Mouse (Mus musculus) midbrain, embryonic 12.5 days (tissue): ENCODE measurements around the gene Dok4. TPM values are rescaled to one million over a fixed set of nuclear protein-coding genes. Genes with fewer than 3 reads are reported as not detected.

Experiments
- ATAC-seq: fragments of 200-750 bp; cut with Nextera tagmentation; 2 replicates; pipeline ENCODE4 v1.8.0; 2017; ENCODE audit warnings: low read depth, moderate TSS enrichment, moderate library complexity; ENCODE audit not compliant: low FRiP score
- H3K27ac ChIP-seq: fragments of 300-500 bp; sonication (generic); replicated peaks from 2 replicates; pipeline ENCODE4 v1.5.1; 2016; ENCODE audit warnings: mild to moderate bottlenecking
- H3K27me3 ChIP-seq: fragments of 300-500 bp; sonication (generic); 2 replicates; pipeline ENCODE4 v1.6.1; 2016; ENCODE audit warnings: mild to moderate bottlenecking
- H3K36me3 ChIP-seq: fragments of 300-500 bp; sonication (generic); 2 replicates; pipeline ENCODE4 v1.6.1; 2016
- H3K4me1 ChIP-seq: fragments of 300-500 bp; sonication (generic); 2 replicates; pipeline ENCODE4 v1.6.1; 2016
- H3K4me2 ChIP-seq: fragments of 300-500 bp; sonication (generic); replicated peaks from 2 replicates; pipeline ENCODE4 v1.6.1; 2016; ENCODE audit warnings: mild to moderate bottlenecking, moderate library complexity
- H3K4me3 ChIP-seq: fragments of 300-500 bp; sonication (generic); 2 replicates; pipeline ENCODE4 v1.5.1; 2016; ENCODE audit warnings: mild to moderate bottlenecking
- H3K9ac ChIP-seq: fragments of 300-500 bp; sonication (generic); replicated peaks from 2 replicates; pipeline ENCODE4 v1.6.1; 2016; ENCODE audit warnings: mild to moderate bottlenecking, moderate library complexity
- H3K9me3 ChIP-seq: fragments of 300-500 bp; sonication (generic); 2 replicates; pipeline ENCODE4 v1.6.1; 2016; ENCODE audit warnings: mild to moderate bottlenecking
- WGBS: fragments of 180-500 bp; shearing (Covaris S2); methylation state at CpG from one replicate; pipeline ENCODE4 v1.1.7; 2016; 5-methylcytosine and 5-hydroxymethylcytosine counted together
- polyA plus RNA-seq: library from polyadenylated mRNA; unstranded; fragments of >200 nt; fragmentation: Nextera tagmentation; extraction: Ambion mirVana; gene quantifications from 2 replicates; pipeline ENCODE4 v1.2.1, GENCODE M21; 2016

The Dok4 gene
- polyA plus RNA-seq, 1 experiment from 2014 or later = 24.8 TPM

GRCm38 (mm10) chr8:94875096-94875870 is 847 bp downstream of the Dok4 start:
- WGBS = 22% methylated on average over 17 of the region's 17 CpGs
- H3K4me1 ChIP-seq = peaks cover 45% of the 10 kb centered on the region
- peaks cover 61% of the 10 kb centered on the region for H3K27me3 ChIP-seq
- no peaks in the 10 kb centered on the region for H3K9me3 ChIP-seq
- peak overlapping the region; percentile 59 for H3K4me3 ChIP-seq
- peak overlapping the region; percentile 97 for H3K4me2 ChIP-seq
- H3K27ac ChIP-seq = no peak overlapping the region
- peak overlapping the region; percentile 63 for H3K9ac ChIP-seq
- no peaks in the 10 kb centered on the region for H3K36me3 ChIP-seq
- no peak for ATAC-seq

GRCm38 (mm10) chr8:94874358-94874757 is 1.8 kb downstream of the Dok4 start:
- Histone ChIP-seq H3K4me3 (no peak overlapping the region), H3K4me1 (peaks cover 55% of the 10 kb centered on the region), H3K36me3 (no peaks in the 10 kb centered on the region), H3K27me3 (peaks cover 70% of the 10 kb centered on the region), H3K9me3 (no peaks in the 10 kb centered on the region), H3K4me2 (no peak overlapping the region), H3K27ac (no peak overlapping the region), H3K9ac (no peak overlapping the region)
- no peak for ATAC-seq
- WGBS = 15% methylated on average over 6 of the region's 6 CpGs

- Histone ChIP-seq H3K9me3 (no peaks in the 10 kb centered on the region), H3K4me1 (peaks cover 68% of the 10 kb centered on the region), H3K36me3 (no peaks in the 10 kb centered on the region), H3K27ac (0 out of 2 replicates have a peak overlapping the region, but pooled peaks have one; percentile 21), H3K9ac (no peak overlapping the region), H3K4me3 (no peak overlapping the region), H3K27me3 (peaks cover 74% of the 10 kb centered on the region), H3K4me2 (no peak overlapping the region)
- WGBS = 71% methylated on average over 2 of the region's 2 CpGs
- ATAC-seq = no peak
Measured at GRCm38 (mm10) chr8:94872576-94872975, 3.6 kb downstream of the Dok4 start.

- H3K36me3 ChIP-seq = no peaks in the 10 kb centered on the region
- H3K4me3 ChIP-seq = no peak overlapping the region
- ATAC-seq = no peak
- H3K9me3 ChIP-seq = no peaks in the 10 kb centered on the region
- H3K4me2 ChIP-seq = 0 out of 2 replicates have a peak overlapping the region, but pooled peaks have one; percentile 66
- peaks cover 74% of the 10 kb centered on the region for H3K27me3 ChIP-seq
- H3K4me1 ChIP-seq = peaks cover 68% of the 10 kb centered on the region
- 0 out of 2 replicates have a peak overlapping the region, but pooled peaks have one; percentile 21 for H3K27ac ChIP-seq
- H3K9ac ChIP-seq = no peak overlapping the region
- 43% methylated on average over 3 of the region's 3 CpGs for WGBS
Measured at GRCm38 (mm10) chr8:94872156-94872555, 4.0 kb downstream of the Dok4 start.

GRCm38 (mm10) chr8:94871108-94871894 is 4.8 kb downstream of the Dok4 start:
- H3K9ac ChIP-seq = peak overlapping the region; percentile 64
- H3K27ac ChIP-seq = 0 out of 2 replicates have a peak overlapping the region, but pooled peaks have one; percentile 42
- peak overlapping the region; percentile 66 for H3K4me2 ChIP-seq
- peak overlapping the region; percentile 51 for H3K4me3 ChIP-seq
- 10% methylated on average over 6 of the region's 7 CpGs for WGBS
- peak; percentile 48 for ATAC-seq
- peaks cover 65% of the 10 kb centered on the region for H3K4me1 ChIP-seq
- H3K36me3 ChIP-seq = 0 out of 2 replicates have a peak, but pooled peaks cover 3% of the 10 kb centered on the region
- peaks cover 68% of the 10 kb centered on the region for H3K27me3 ChIP-seq
- no peaks in the 10 kb centered on the region for H3K9me3 ChIP-seq

- Histone ChIP-seq H3K27ac (0 out of 2 replicates have a peak overlapping the region, but pooled peaks have one; percentile 42), H3K4me2 (peak overlapping the region; percentile 66), H3K27me3 (peaks cover 61% of the 10 kb centered on the region), H3K9me3 (no peaks in the 10 kb centered on the region), H3K4me1 (peaks cover 62% of the 10 kb centered on the region), H3K36me3 (peaks cover 10% of the 10 kb centered on the region), H3K4me3 (peak overlapping the region; percentile 51), H3K9ac (peak overlapping the region; percentile 64)
- 2% methylated on average over 20 of the region's 22 CpGs for WGBS
- ATAC-seq = peak; percentile 28; the same call in 1 of the 2 replicates
Measured at GRCm38 (mm10) chr8:94870474-94871107, 5.5 kb downstream of the Dok4 start.

GRCm38 (mm10) chr8:94870003-94870402 is 6.1 kb downstream of the Dok4 start:
- Histone ChIP-seq H3K9ac (peak overlapping the region; percentile 64), H3K27ac (0 out of 2 replicates have a peak overlapping the region, but pooled peaks have one; percentile 42), H3K9me3 (no peaks in the 10 kb centered on the region), H3K27me3 (peaks cover 55% of the 10 kb centered on the region), H3K4me3 (peak overlapping the region; percentile 51), H3K4me1 (peaks cover 56% of the 10 kb centered on the region), H3K36me3 (peaks cover 16% of the 10 kb centered on the region), H3K4me2 (peak overlapping the region; percentile 66)
- no peak for ATAC-seq
- 6% methylated on average over 4 of the region's 4 CpGs for WGBS

- ATAC-seq = no peak
- H3K4me1 ChIP-seq = peaks cover 48% of the 10 kb centered on the region
- peak overlapping the region; percentile 66 for H3K4me2 ChIP-seq
- WGBS = 58% methylated on average over 7 of the region's 7 CpGs
- H3K27me3 ChIP-seq = peaks cover 46% of the 10 kb centered on the region
- 0 out of 2 replicates have a peak overlapping the region, but pooled peaks have one; percentile 20 for H3K27ac ChIP-seq
- peak overlapping the region; percentile 51 for H3K4me3 ChIP-seq
- no peaks in the 10 kb centered on the region for H3K9me3 ChIP-seq
- peaks cover 24% of the 10 kb centered on the region for H3K36me3 ChIP-seq
- H3K9ac ChIP-seq = peak overlapping the region; percentile 64
Measured at GRCm38 (mm10) chr8:94869146-94869545, 7.0 kb downstream of the Dok4 start.

- Histone ChIP-seq H3K9me3 (no peaks in the 10 kb centered on the region), H3K4me3 (no peak overlapping the region), H3K27me3 (peaks cover 29% of the 10 kb centered on the region), H3K4me1 (peaks cover 39% of the 10 kb centered on the region), H3K9ac (no peak overlapping the region), H3K27ac (no peak overlapping the region), H3K4me2 (no peak overlapping the region), H3K36me3 (peaks cover 47% of the 10 kb centered on the region)
- no peak for ATAC-seq
- WGBS = 92% methylated on average over 9 of the region's 9 CpGs
Measured at GRCm38 (mm10) chr8:94866921-94867320, 9.2 kb downstream of the Dok4 start.

GRCm38 (mm10) chr8:94865292-94865691 is 10.8 kb downstream of the Dok4 start:
- H3K4me2 ChIP-seq = no peak overlapping the region
- 86% methylated on average over 10 of the region's 10 CpGs for WGBS
- H3K36me3 ChIP-seq = peaks cover 58% of the 10 kb centered on the region
- H3K4me1 ChIP-seq = peaks cover 23% of the 10 kb centered on the region
- no peaks in the 10 kb centered on the region for H3K9me3 ChIP-seq
- no peak for ATAC-seq
- H3K27me3 ChIP-seq = peaks cover 14% of the 10 kb centered on the region
- H3K9ac ChIP-seq = no peak overlapping the region
- H3K4me3 ChIP-seq = no peak overlapping the region
- no peak overlapping the region for H3K27ac ChIP-seq

- peaks cover 62% of the 10 kb centered on the region for H3K36me3 ChIP-seq
- WGBS = 79% methylated on average over 10 of the region's 10 CpGs
Measured at GRCm38 (mm10) chr8:94863897-94864673, 12.0 kb downstream of the Dok4 start.

More at GRCm38 (mm10) chr8:94863897-94864673, 12.0 kb downstream of the Dok4 start:
- no peak overlapping the region for H3K4me2 ChIP-seq
- no peaks in the 10 kb centered on the region for H3K9me3 ChIP-seq
- ATAC-seq = no peak
- no peak overlapping the region for H3K9ac ChIP-seq
- no peak overlapping the region for H3K4me3 ChIP-seq
- H3K27ac ChIP-seq = no peak overlapping the region
- 0 out of 2 replicates have a peak, but pooled peaks cover 2% of the 10 kb centered on the region for H3K27me3 ChIP-seq
- peaks cover 12% of the 10 kb centered on the region for H3K4me1 ChIP-seq
